Mouse (Mus musculus) liver, embryonic 13.5 days (tissue): ENCODE data around the gene Macf1. TPM values are rescaled to one million over a fixed set of nuclear protein-coding genes. Genes with fewer than 3 reads are reported as not detected.
"Not testable (repeated sequence)": the region's sequence is repeated elsewhere in the genome, so short reads cannot be mapped to it uniquely, and the experiment has no call there.

ENCODE experiments used
- ATAC-seq: fragments of 200-750 bp; cut with Nextera tagmentation; 2 replicates; pipeline ENCODE4 v1.8.0; 2017; ENCODE audit warnings: low read depth, mild to moderate bottlenecking, moderate number of reproducible peaks, moderate library complexity
- DNase-seq: peaks from one replicate; pipeline ENCODE4 v3.0.0; 2022
- H3K27ac ChIP-seq: fragments of 300-500 bp; sonication (generic); 2 replicates; pipeline ENCODE4 v1.5.1; 2015; ENCODE audit warnings: moderate library complexity, mild to moderate bottlenecking, inconsistent platforms
- H3K27me3 ChIP-seq: fragments of 300-500 bp; sonication (generic); 2 replicates; pipeline ENCODE4 v1.6.1; 2015; ENCODE audit warnings: mild to moderate bottlenecking, inconsistent platforms
- H3K36me3 ChIP-seq: fragments of 300-500 bp; sonication (generic); 2 replicates; pipeline ENCODE4 v1.6.1; 2015; ENCODE audit warnings: mild to moderate bottlenecking, inconsistent platforms
- H3K4me1 ChIP-seq: fragments of 300-500 bp; sonication (generic); replicated peaks from 2 replicates; pipeline ENCODE4 v1.6.1; 2015; ENCODE audit warnings: inconsistent platforms
- H3K4me2 ChIP-seq: fragments of 300-500 bp; sonication (generic); 2 replicates; pipeline ENCODE4 v1.6.1; 2015; ENCODE audit warnings: inconsistent platforms, mild to moderate bottlenecking, moderate library complexity
- H3K4me3 ChIP-seq: fragments of 300-500 bp; sonication (generic); replicated peaks from 2 replicates; pipeline ENCODE4 v1.5.1; 2015; ENCODE audit warnings: mild to moderate bottlenecking, inconsistent platforms
- H3K9ac ChIP-seq: fragments of 300-500 bp; sonication (generic); 2 replicates; pipeline ENCODE4 v1.6.1; 2015; ENCODE audit warnings: mild to moderate bottlenecking, inconsistent platforms
- H3K9me3 ChIP-seq: fragments of 300-500 bp; sonication (generic); replicated peaks from 2 replicates; pipeline ENCODE4 v1.6.1; 2016; ENCODE audit warnings: inconsistent platforms
- WGBS: fragments of 180-500 bp; shearing (Covaris S2); methylation state at CpG from one replicate; pipeline ENCODE4 v1.1.7; 2015; ENCODE audit not compliant: insufficient replicate concordance; 5-methylcytosine and 5-hydroxymethylcytosine counted together
- polyA plus RNA-seq: library from polyadenylated mRNA; unstranded; fragments of >200 nt; fragmentation: Nextera tagmentation; extraction: Ambion mirVana; gene quantifications from 2 replicates; pipeline ENCODE4 v1.2.1, GENCODE M21; 2015

Gene Macf1
- polyA plus RNA-seq, 1 experiment from 2014 or later: 9.5 TPM

- ATAC-seq (peak; percentile 34; the same call in 1 of the 2 replicates), DNase-seq (no peak)
- Histone ChIP-seq H3K27ac (no peak overlapping the region), H3K4me3 (no peak overlapping the region), H3K4me1 (no peaks in the 10 kb centered on the region), H3K9ac (no peak overlapping the region), H3K4me2 (no peak overlapping the region), H3K36me3 (peaks cover 68% of the 10 kb centered on the region), H3K27me3 (no peaks in the 10 kb centered on the region), H3K9me3 (no peaks in the 10 kb centered on the region)
- 57% methylated on average over 8 of the region's 8 CpGs for WGBS
Observed at GRCm38 (mm10) chr4:123460595-123461272, 223.4 kb downstream of the Macf1 start.

GRCm38 (mm10) chr4:123454871-123455640 lies 229.1 kb downstream of the Macf1 start:
- Histone ChIP-seq H3K4me2 (no peak overlapping the region), H3K4me1 (no peaks in the 10 kb centered on the region), H3K27me3 (no peaks in the 10 kb centered on the region), H3K9me3 (no peaks in the 10 kb centered on the region), H3K9ac (no peak overlapping the region), H3K27ac (no peak overlapping the region), H3K4me3 (no peak overlapping the region), H3K36me3 (peaks cover 71% of the 10 kb centered on the region)
- ATAC-seq: no peak
- 72% methylated on average over 7 of the region's 7 CpGs for WGBS
- DNase-seq: no peak

GRCm38 (mm10) chr4:123453729-123454128 lies 230.4 kb downstream of the Macf1 start:
- H3K4me3 ChIP-seq: no peak overlapping the region
- H3K4me2 ChIP-seq: no peak overlapping the region
- H3K36me3 ChIP-seq: peaks cover 71% of the 10 kb centered on the region
- no peaks in the 10 kb centered on the region for H3K9me3 ChIP-seq
- H3K27ac ChIP-seq: no peak overlapping the region
- H3K9ac ChIP-seq: no peak overlapping the region
- no peaks in the 10 kb centered on the region for H3K27me3 ChIP-seq
- DNase-seq (no peak), ATAC-seq (no peak)
- whole genome bisulfite sequencing: 83% methylated on average over 1 of the region's 1 CpGs
- H3K4me1 ChIP-seq: no peaks in the 10 kb centered on the region

- 71% methylated on average over 3 of the region's 3 CpGs for WGBS
- no peaks in the 10 kb centered on the region for H3K9me3 ChIP-seq
- DNase-seq (no peak), ATAC-seq (no peak)
- H3K4me2 ChIP-seq: no peak overlapping the region
- no peaks in the 10 kb centered on the region for H3K27me3 ChIP-seq
- H3K4me1 ChIP-seq: peaks cover 6% of the 10 kb centered on the region
- no peak overlapping the region for H3K4me3 ChIP-seq
- no peak overlapping the region for H3K27ac ChIP-seq
- H3K9ac ChIP-seq: no peak overlapping the region
- H3K36me3 ChIP-seq: peaks cover 70% of the 10 kb centered on the region
Observed at GRCm38 (mm10) chr4:123451991-123452390, 232.2 kb downstream of the Macf1 start.

GRCm38 (mm10) chr4:123449304-123449703 lies 234.9 kb downstream of the Macf1 start:
- no peak overlapping the region for H3K4me3 ChIP-seq
- H3K27ac ChIP-seq: no peak overlapping the region
- no peaks in the 10 kb centered on the region for H3K27me3 ChIP-seq
- no peak overlapping the region for H3K4me2 ChIP-seq
- peaks cover 11% of the 10 kb centered on the region for H3K4me1 ChIP-seq
- H3K9me3 ChIP-seq: no peaks in the 10 kb centered on the region
- ATAC-seq (no peak), DNase-seq (no peak)
- peaks cover 62% of the 10 kb centered on the region for H3K36me3 ChIP-seq
- no peak overlapping the region for H3K9ac ChIP-seq

- WGBS: 76% methylated on average over 2 of the region's 2 CpGs
- Histone ChIP-seq H3K36me3 (peaks cover 56% of the 10 kb centered on the region), H3K4me1 (peaks cover 11% of the 10 kb centered on the region), H3K9ac (no peak overlapping the region), H3K4me2 (no peak overlapping the region), H3K27ac (no peak overlapping the region), H3K4me3 (no peak overlapping the region), H3K27me3 (no peaks in the 10 kb centered on the region), H3K9me3 (no peaks in the 10 kb centered on the region)
- no peak for DNase-seq
- no peak for ATAC-seq
Observed at GRCm38 (mm10) chr4:123448015-123448414, 236.1 kb downstream of the Macf1 start.

- no peak overlapping the region for H3K27ac ChIP-seq
- ATAC-seq: no peak
- WGBS: 61% methylated on average over 3 of the region's 3 CpGs
- no peak overlapping the region for H3K9ac ChIP-seq
- no peak for DNase-seq
- H3K4me2 ChIP-seq: no peak overlapping the region
- no peaks in the 10 kb centered on the region for H3K9me3 ChIP-seq
- H3K27me3 ChIP-seq: no peaks in the 10 kb centered on the region
- H3K4me3 ChIP-seq: no peak overlapping the region
- H3K4me1 ChIP-seq: peaks cover 11% of the 10 kb centered on the region
- peaks cover 49% of the 10 kb centered on the region for H3K36me3 ChIP-seq
Observed at GRCm38 (mm10) chr4:123447251-123447650, 236.9 kb downstream of the Macf1 start.

- no peaks in the 10 kb centered on the region for H3K27me3 ChIP-seq
- H3K9me3 ChIP-seq: no peaks in the 10 kb centered on the region
- WGBS: 23% methylated on average over 7 of the region's 7 CpGs
- peaks cover 44% of the 10 kb centered on the region for H3K36me3 ChIP-seq
- DNase-seq: peak; percentile 25
- H3K9ac ChIP-seq: no peak overlapping the region
- ATAC-seq: peak; percentile 84
- no peak overlapping the region for H3K27ac ChIP-seq
- H3K4me1 ChIP-seq: peaks cover 11% of the 10 kb centered on the region
- H3K4me3 ChIP-seq: no peak overlapping the region
- no peak overlapping the region for H3K4me2 ChIP-seq
Observed at GRCm38 (mm10) chr4:123446754-123447153, 237.4 kb downstream of the Macf1 start.

GRCm38 (mm10) chr4:123446221-123446620 lies 237.9 kb downstream of the Macf1 start:
- H3K4me3 ChIP-seq, H3K9ac ChIP-seq, H3K9me3 ChIP-seq, H3K27me3 ChIP-seq, H3K27ac ChIP-seq, ATAC-seq, DNase-seq, H3K4me2 ChIP-seq: not testable (repeated sequence)
- WGBS: 90% methylated on average over 2 of the region's 2 CpGs
- Histone ChIP-seq H3K4me1 (peaks cover 11% of the 10 kb centered on the region), H3K36me3 (peaks cover 39% of the 10 kb centered on the region)

GRCm38 (mm10) chr4:123438414-123438813 lies 245.7 kb downstream of the Macf1 start:
- DNase-seq: no peak
- Histone ChIP-seq H3K27me3 (no peaks in the 10 kb centered on the region), H3K36me3 (peaks cover 33% of the 10 kb centered on the region), H3K4me1 (no peaks in the 10 kb centered on the region), H3K4me2 (no peak overlapping the region), H3K27ac (no peak overlapping the region), H3K9ac (no peak overlapping the region), H3K9me3 (no peaks in the 10 kb centered on the region), H3K4me3 (no peak overlapping the region)
- ATAC-seq: no peak
- WGBS: 63% methylated on average over 5 of the region's 5 CpGs

- Histone ChIP-seq H3K4me3 (no peak overlapping the region), H3K9ac (no peak overlapping the region), H3K27ac (no peak overlapping the region), H3K9me3 (no peaks in the 10 kb centered on the region), H3K4me2 (no peak overlapping the region), H3K36me3 (peaks cover 33% of the 10 kb centered on the region), H3K27me3 (no peaks in the 10 kb centered on the region), H3K4me1 (peaks cover 5% of the 10 kb centered on the region)
- WGBS: 79% methylated on average over 3 of the region's 3 CpGs
- ATAC-seq (no peak), DNase-seq (no peak)
Observed at GRCm38 (mm10) chr4:123433171-123433570, 251.0 kb downstream of the Macf1 start.

- Histone ChIP-seq H3K27me3 (no peaks in the 10 kb centered on the region), H3K4me1 (peaks cover 16% of the 10 kb centered on the region), H3K9ac (no peak overlapping the region), H3K4me2 (no peak overlapping the region), H3K9me3 (no peaks in the 10 kb centered on the region), H3K27ac (no peak overlapping the region), H3K4me3 (no peak overlapping the region), H3K36me3 (peaks cover 33% of the 10 kb centered on the region)
- WGBS: 74% methylated on average over 12 of the region's 12 CpGs
- DNase-seq: no peak
- ATAC-seq: no peak
Observed at GRCm38 (mm10) chr4:123431936-123432335, 252.2 kb downstream of the Macf1 start.
